Mouse (Mus musculus) forebrain, embryonic 14.5 days (tissue): ENCODE results near the gene Krtap6-2. TPM values are rescaled to one million over a fixed set of nuclear protein-coding genes. Genes with fewer than 3 reads are reported as not detected.

Experiments
- ATAC-seq: fragments of 200-750 bp; cut with Nextera tagmentation; 2 replicates; pipeline ENCODE4 v1.8.0; 2017; ENCODE audit warnings: mild to moderate bottlenecking, moderate library complexity
- DNase-seq: peaks from one replicate; pipeline ENCODE4 v3.0.0-alpha.2; 2015; ENCODE audit warnings: low spot score
- H3K27ac ChIP-seq: fragments of 300-500 bp; sonication (generic); 2 replicates; pipeline ENCODE4 v1.5.1; 2014; ENCODE audit warnings: low read depth, mild to moderate bottlenecking, control low read depth, low read length, moderate library complexity
- H3K27me3 ChIP-seq: fragments of 300-500 bp; sonication (generic); replicated peaks from 2 replicates; pipeline ENCODE4 v1.6.1; 2014; ENCODE audit warnings: low read length, control low read depth, mixed read lengths; ENCODE audit not compliant: control insufficient read depth, insufficient read depth
- H3K36me3 ChIP-seq: fragments of 300-500 bp; sonication (generic); 2 replicates; pipeline ENCODE4 v1.6.1; 2014; ENCODE audit warnings: low read length, control low read depth; ENCODE audit not compliant: control insufficient read depth, insufficient read depth
- H3K4me1 ChIP-seq: fragments of 300-500 bp; sonication (generic); 2 replicates; pipeline ENCODE4 v1.6.1; 2014; ENCODE audit warnings: antibody characterized with exemption, low read length, control low read depth; ENCODE audit not compliant: control insufficient read depth, insufficient read depth
- H3K4me2 ChIP-seq: fragments of 300-500 bp; sonication (generic); 2 replicates; pipeline ENCODE4 v1.6.1; 2014; ENCODE audit warnings: mild to moderate bottlenecking, control low read depth, low read length
- H3K4me3 ChIP-seq: fragments of 300-500 bp; sonication (generic); 2 replicates; pipeline ENCODE4 v1.5.1; 2014; ENCODE audit warnings: low read depth, low read length, control low read depth
- H3K9ac ChIP-seq: fragments of 300-500 bp; sonication (generic); 2 replicates; pipeline ENCODE4 v1.6.1; 2014; ENCODE audit warnings: mild to moderate bottlenecking, low read length, control low read depth, moderate library complexity
- H3K9me3 ChIP-seq: fragments of 300-500 bp; sonication (generic); replicated peaks from 2 replicates; pipeline ENCODE4 v1.6.1; 2016; ENCODE audit warnings: low read length, control low read depth, mixed read lengths; ENCODE audit not compliant: control insufficient read depth
- WGBS: fragments of 180-500 bp; shearing (Covaris S2); extraction: QIAGEN DNeasy Blood & Tissue Kit; methylation state at CpG from one replicate; pipeline ENCODE4 v1.1.7; 2014; 5-methylcytosine and 5-hydroxymethylcytosine counted together
- polyA plus RNA-seq: library from polyadenylated mRNA; unstranded; fragments of >200 nt; fragmentation: Nextera tagmentation; extraction: Ambion mirVana; gene quantifications from 2 replicates; pipeline ENCODE4 v1.2.1, GENCODE M21; 2014

Gene Krtap6-2
- polyA plus RNA-seq: not detected in 2 replicates

DNA sequence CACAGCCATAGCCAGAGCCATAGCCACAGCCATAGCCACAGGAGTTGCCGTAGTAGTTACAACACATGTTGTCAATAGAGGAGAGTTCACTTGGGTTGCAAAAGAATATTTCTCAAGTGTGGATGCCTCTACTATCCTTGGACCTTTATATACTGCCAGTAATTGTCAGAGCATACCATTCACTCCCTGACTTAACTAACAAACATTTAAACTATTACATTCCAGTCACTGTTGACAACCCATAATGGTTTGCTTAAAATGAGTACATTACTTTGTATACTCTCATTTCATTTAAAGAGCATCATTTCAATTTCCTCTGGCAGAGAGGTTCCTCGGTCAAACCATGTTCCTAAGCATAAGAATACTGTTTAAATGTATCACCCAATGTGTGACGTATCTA is at the start of gene Krtap6-2:
Krtap6-2 (minus strand) TSS at position 101 of the 400 bp plus-strand sequence.
- no peak within 1 kb of the TSS for H3K4me3 ChIP-seq
- no peaks in the 10 kb centered on the region for H3K27me3 ChIP-seq
- no peak within 1 kb of the TSS for H3K9ac ChIP-seq
- no peaks in the 10 kb centered on the region for H3K9me3 ChIP-seq
- no peak within 1 kb of the TSS for H3K4me2 ChIP-seq
- H3K36me3 ChIP-seq: no peaks in the 10 kb centered on the region
- WGBS: 95% methylated on average over 3 of the region's 3 CpGs
- ATAC-seq: no peak
- no peak for DNase-seq
- H3K4me1 ChIP-seq: no peaks in the 10 kb centered on the region
- no peak within 1 kb of the TSS for H3K27ac ChIP-seq

GRCm38 (mm10) chr16:89461189-89461588 is 41.3 kb upstream of the Krtap6-2 start:
- no peak overlapping the region for H3K27ac ChIP-seq
- H3K9me3 ChIP-seq: no peaks in the 10 kb centered on the region
- 86% methylated on average over 5 of the region's 5 CpGs for WGBS
- DNase-seq (no peak), ATAC-seq (no peak)
- H3K27me3 ChIP-seq: no peaks in the 10 kb centered on the region
- H3K4me2 ChIP-seq: no peak overlapping the region
- no peaks in the 10 kb centered on the region for H3K36me3 ChIP-seq
- no peak overlapping the region for H3K9ac ChIP-seq
- no peaks in the 10 kb centered on the region for H3K4me1 ChIP-seq
- H3K4me3 ChIP-seq: no peak overlapping the region

DNA sequence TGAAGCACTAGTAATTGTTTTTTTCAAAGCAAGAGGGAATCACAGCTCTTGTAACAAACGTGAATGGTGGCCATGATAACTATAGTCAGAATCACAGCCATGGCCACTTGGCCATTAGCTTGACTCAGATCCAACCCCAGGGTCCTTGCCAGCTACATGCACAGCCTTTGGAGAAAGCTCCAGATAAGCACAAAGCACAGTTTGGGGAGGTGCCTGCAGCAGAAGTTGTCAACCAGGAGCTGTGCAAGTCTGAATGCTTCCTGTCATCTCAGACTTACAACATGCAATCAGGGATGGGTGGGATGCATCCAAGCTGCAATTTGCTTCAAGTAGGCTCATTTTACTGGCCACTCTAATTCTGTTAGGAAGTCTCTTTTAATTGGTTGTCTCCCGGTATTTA is 9.7 kb upstream of the Krtap6-2 start:
- Histone ChIP-seq H3K36me3 (no peaks in the 10 kb centered on the region), H3K9me3 (no peaks in the 10 kb centered on the region), H3K4me1 (no peaks in the 10 kb centered on the region), H3K27me3 (no peaks in the 10 kb centered on the region), H3K9ac (no peak overlapping the region), H3K27ac (no peak overlapping the region), H3K4me2 (no peak overlapping the region), H3K4me3 (no peak overlapping the region)
- 74% methylated on average over 2 of the region's 2 CpGs for WGBS
- DNase-seq (peak; percentile 33), ATAC-seq (peak; percentile 70)

DNA sequence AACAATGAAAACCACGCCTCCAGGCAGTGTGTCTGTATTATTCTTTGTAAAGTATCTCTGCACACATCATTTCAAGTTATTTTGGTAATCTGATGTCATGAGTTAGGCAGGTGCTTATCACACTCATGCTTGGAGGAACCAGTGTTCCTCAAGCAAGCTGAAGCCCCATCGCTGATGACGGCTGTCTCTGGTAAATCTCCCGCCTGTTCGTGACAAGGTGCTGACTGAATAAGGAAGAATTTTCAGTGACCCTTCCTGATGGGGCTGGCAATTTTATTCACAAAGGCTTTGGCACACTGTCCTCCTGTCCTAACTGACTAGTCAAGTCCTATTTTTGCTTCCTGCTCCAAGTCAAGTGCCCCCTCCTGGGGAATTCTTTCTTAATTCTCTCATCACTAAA is 5.4 kb upstream of the Krtap6-2 start:
- DNase-seq (no peak), ATAC-seq (no peak)
- H3K27ac ChIP-seq: no peak overlapping the region
- no peak overlapping the region for H3K4me3 ChIP-seq
- no peak overlapping the region for H3K4me2 ChIP-seq
- no peaks in the 10 kb centered on the region for H3K36me3 ChIP-seq
- no peaks in the 10 kb centered on the region for H3K4me1 ChIP-seq
- H3K9me3 ChIP-seq: no peaks in the 10 kb centered on the region
- no peak overlapping the region for H3K9ac ChIP-seq
- WGBS: 94% methylated on average over 5 of the region's 5 CpGs
- H3K27me3 ChIP-seq: no peaks in the 10 kb centered on the region

DNA sequence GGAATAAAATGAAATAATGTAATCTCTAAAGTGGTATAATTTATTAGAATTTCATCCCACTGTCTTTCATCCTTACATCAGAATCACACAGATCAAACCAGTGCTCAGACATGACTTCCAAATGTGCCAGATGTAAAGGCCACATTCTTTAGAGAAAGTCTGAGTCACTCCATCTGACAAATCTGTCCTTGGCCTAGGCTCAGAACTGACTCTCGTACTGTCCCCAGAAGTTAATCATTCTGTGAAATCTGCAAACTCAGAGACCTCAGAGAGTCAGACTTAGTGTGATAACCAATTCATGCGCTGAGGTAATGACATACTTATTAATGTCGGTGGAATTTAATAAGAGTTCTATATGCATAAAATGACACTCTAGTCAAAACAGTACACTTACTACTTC is 3.6 kb downstream of the Krtap6-2 start:
- DNase-seq (no peak), ATAC-seq (no peak)
- H3K4me1 ChIP-seq: no peaks in the 10 kb centered on the region
- H3K9ac ChIP-seq: no peak overlapping the region
- H3K4me3 ChIP-seq: no peak overlapping the region
- H3K27me3 ChIP-seq: no peaks in the 10 kb centered on the region
- no peak overlapping the region for H3K27ac ChIP-seq
- 89% methylated on average over 3 of the region's 3 CpGs for WGBS
- no peak overlapping the region for H3K4me2 ChIP-seq
- no peaks in the 10 kb centered on the region for H3K36me3 ChIP-seq
- no peaks in the 10 kb centered on the region for H3K9me3 ChIP-seq

DNA sequence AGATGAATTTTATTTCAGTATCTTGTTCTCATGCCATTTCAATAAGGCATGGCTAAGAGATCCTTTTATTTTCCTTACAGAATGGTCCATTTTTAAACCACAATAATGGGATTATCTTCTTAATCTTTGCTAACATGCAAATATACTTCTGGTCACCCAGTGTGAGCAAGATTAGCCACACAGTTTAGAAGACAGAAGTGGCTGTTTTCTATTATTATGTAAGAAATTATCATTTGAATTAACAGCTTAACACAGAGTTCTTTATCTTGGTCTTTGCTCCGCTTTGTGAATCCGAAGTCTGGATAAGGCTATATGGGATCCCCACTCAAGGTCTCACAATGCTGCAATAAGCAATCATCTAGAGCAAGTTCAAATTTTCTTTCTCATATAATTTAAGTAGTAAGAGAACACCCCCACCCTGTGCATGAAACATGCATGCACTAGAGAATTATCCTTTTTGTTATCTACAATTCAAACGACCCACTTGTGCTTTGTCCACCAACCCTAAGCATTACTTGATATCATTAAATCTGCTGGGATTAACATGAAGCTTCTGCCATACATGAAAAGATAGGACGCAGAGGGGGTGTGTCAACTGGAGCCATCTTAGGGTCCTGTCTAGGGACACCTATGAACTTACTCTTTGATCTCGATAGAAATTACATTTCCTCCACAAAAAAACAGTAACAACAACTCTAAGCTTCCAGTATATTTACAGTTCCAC is 9.4 kb downstream of the Krtap6-2 start:
- Histone ChIP-seq H3K27ac (no peak overlapping the region), H3K4me1 (no peaks in the 10 kb centered on the region), H3K27me3 (no peaks in the 10 kb centered on the region), H3K36me3 (no peaks in the 10 kb centered on the region), H3K9ac (no peak overlapping the region), H3K4me3 (no peak overlapping the region), H3K4me2 (no peak overlapping the region), H3K9me3 (no peaks in the 10 kb centered on the region)
- DNase-seq (no peak), ATAC-seq (no peak)
- WGBS: 51% methylated on average over 5 of the region's 5 CpGs

DNA sequence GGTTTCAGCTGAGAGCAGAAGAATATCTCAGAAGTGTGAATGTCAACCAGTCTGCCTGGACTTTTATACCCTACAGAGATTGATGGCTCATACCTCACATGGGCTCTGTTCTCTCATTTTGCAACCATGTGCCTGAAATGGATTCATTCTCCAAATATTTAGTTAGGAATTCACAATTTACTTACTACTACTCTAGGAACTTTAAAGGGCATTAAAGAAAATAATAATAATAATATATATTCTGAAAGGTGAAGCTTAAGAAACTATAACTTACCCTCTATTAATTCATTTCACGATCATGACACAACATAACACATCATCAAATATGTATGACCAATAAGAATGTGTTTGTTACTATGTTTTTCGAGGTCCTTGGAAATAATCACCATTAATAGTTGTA is 16.1 kb downstream of the Krtap6-2 start, which contains the start of gene Krtap21-1:
Krtap21-1 (minus strand) TSS at position 101 of the 400 bp plus-strand sequence.
- no peaks in the 10 kb centered on the region for H3K27me3 ChIP-seq
- H3K4me2 ChIP-seq: no peak within 1 kb of the TSS
- no peaks in the 10 kb centered on the region for H3K36me3 ChIP-seq
- DNase-seq (no peak), ATAC-seq (no peak)
- no peak within 1 kb of the TSS for H3K9ac ChIP-seq
- H3K9me3 ChIP-seq: no peaks in the 10 kb centered on the region
- WGBS: 88% methylated on average over 2 of the region's 2 CpGs
- H3K4me3 ChIP-seq: no peak within 1 kb of the TSS
- no peaks in the 10 kb centered on the region for H3K4me1 ChIP-seq
- H3K27ac ChIP-seq: no peak within 1 kb of the TSS

DNA sequence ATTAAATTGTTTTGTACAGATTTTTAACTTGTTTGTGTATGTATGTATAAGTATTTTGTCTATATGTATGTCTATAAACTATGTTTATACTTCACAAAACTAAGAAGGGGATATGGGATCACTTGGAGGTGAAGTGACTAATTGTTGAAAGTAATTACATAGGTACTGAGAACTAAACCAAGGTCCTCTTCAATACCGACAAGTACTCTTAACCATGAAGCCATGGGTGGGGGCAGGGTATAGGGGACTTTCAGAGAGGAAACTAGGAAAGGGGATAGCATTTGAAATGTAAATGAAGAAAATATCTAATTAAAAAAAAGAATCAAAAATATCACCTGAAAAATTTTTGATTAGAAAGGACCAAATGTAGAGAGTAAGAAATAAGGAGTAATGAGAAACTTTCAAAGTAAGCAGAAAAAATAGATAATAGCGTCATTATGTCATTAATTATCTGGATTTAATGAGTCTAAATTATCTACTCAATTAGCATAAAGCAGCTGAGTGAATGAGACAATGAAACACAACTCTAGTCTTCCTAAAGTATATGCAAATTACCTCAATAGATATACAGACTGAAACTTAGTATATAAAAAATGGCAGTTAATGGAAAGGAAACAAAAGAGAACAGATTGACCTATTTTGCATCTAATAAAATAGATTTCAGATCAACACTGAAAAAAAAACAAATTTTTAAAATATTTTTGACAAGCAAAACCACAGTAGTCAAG is 47.0 kb downstream of the Krtap6-2 start:
- DNase-seq: peak; percentile 16
- 33% methylated on average over 2 of the region's 2 CpGs for WGBS
- peak; percentile 72; the same call in 1 of the 2 replicates for ATAC-seq
- Histone ChIP-seq H3K4me2 (no peak overlapping the region), H3K4me3 (no peak overlapping the region), H3K9me3 (no peaks in the 10 kb centered on the region), H3K27me3 (no peaks in the 10 kb centered on the region), H3K36me3 (no peaks in the 10 kb centered on the region), H3K27ac (no peak overlapping the region), H3K9ac (no peak overlapping the region), H3K4me1 (no peaks in the 10 kb centered on the region)
